Mouse (Mus musculus): ENCODE results near the gene Nmnat2. TPM values are rescaled to one million over a fixed set of nuclear protein-coding genes. Genes with fewer than 3 reads are reported as not detected.

The Nmnat2 gene
- polyA plus RNA-seq, 1 experiment, result 2.1 TPM

DNA sequence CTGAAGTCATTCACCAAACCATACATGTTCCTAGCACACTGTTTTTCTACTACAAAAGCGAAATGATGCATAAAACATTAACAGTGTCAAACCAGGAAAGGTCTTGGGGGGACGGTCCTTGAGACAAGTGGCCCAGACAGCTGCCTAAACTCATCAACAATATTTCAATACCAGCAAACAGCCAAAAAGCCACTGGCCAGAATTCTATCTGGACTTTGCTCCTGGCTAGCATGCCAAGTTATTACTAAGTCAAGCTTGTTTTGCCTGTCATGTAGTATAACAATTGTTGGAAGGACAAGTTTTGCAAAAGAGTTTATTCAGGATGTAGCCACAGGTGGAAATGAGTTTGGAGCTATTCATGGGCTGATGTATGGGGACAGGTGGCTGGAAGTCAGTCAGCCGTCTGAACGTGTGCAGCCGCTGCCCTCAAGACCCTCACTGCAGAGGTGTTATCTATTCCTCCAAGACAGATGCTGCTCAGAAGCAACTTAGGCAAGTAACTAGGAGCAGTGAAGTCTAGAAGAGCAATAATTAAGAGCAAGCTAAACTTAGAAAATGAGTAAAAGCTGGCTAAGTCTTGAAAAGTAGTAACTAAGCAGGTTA lies 202.3 kb downstream of the Nmnat2 start:
- Histone ChIP-seq H3K79me2 (ENCODE audit: control insufficient read depth, insufficient read depth) (no peaks in the 10 kb centered on the region), H3K4me3 (no peak overlapping the region), H3K4me2 (ENCODE audit: low read depth) (no peak overlapping the region), H3K27me3 (ENCODE audit: control insufficient read depth, insufficient read depth, insufficient read length) (no peaks in the 10 kb centered on the region), H3ac (ENCODE audit: control insufficient read depth, insufficient read length) (no peak overlapping the region), H3K36me3 (ENCODE audit: control insufficient read depth, insufficient read depth) (no peaks in the 10 kb centered on the region)
- TF ChIP-seq TCF12 (IDR thresholded peaks at IDR 0.05; ENCODE audit: insufficient read depth, poor library complexity, severe bottlenecking) (no peak), POLR2A (IDR thresholded peaks at IDR 0.05; ENCODE audit: insufficient read length, low read depth) (no peak), USF1 (IDR thresholded peaks at IDR 0.05; ENCODE audit: low read depth) (no peak), MYOD1 (IDR thresholded peaks at IDR 0.05; ENCODE audit: control insufficient read depth in 1 of 3, insufficient read length in 2 of 3, low read depth in 2 of 3) (peak in 2 of 3 experiments; percentile 60 to 65), SRF (IDR thresholded peaks at IDR 0.05; ENCODE audit: control insufficient read depth, insufficient read length, low read depth) (no peak), POLR2AphosphoS2 (IDR thresholded peaks at IDR 0.05; ENCODE audit: insufficient read length, low read depth) (no peak), TCF3 (IDR thresholded peaks at IDR 0.05; ENCODE audit: insufficient read length, low read depth) (no peak), MYOG (IDR thresholded peaks at IDR 0.05; ENCODE audit: control insufficient read depth in 1 of 3, insufficient read depth in 1 of 3, insufficient read length in 2 of 3, low read depth in 2 of 3) (no peak), CEBPB (IDR thresholded peaks at IDR 0.05; ENCODE audit: insufficient read depth, poor library complexity, severe bottlenecking) (no peak)

DNA sequence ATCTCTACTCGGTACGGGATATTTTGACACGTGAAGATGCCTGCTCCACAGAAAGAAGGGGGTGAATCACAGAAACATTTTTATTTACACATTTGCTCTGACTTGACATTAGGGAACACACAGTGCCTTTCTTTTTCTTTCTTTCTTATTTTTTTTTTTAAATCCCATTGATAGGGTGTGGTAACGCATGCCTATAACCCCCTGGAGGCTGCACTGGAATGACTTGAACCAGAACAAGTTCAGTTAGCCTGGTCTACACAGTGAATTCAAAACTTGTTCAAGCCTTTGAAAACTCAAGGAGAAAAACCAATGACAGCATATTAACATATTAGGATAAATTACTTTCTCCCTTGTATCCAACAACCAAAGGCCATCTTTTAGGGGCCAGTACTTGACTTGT lies 204.3 kb downstream of the Nmnat2 start:
- H3K27me3 ChIP-seq (ENCODE audit: control insufficient read depth, insufficient read depth, insufficient read length), result no peaks in the 10 kb centered on the region

DNA sequence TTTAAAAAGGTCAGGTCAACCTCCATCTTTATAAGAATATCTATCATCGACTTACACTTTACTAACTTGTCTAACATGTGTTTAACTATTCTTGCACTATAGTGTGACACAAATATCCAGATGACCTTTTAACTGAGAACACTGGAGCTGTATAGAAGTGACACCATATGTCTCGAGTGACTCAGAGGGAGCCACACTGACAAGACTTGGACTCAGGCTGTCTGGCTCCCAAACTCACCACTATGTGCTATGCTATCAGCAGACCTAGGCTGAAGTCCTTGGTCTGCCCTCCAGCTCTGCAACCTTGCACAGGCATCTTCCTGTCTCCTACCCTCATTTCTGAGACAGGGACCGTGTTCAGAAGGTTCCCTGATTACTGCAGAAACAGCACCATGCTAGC lies 209.0 kb downstream of the Nmnat2 start:
- no peak for TF ChIP-seq POLR2AphosphoS2 (IDR thresholded peaks at IDR 0.05; ENCODE audit: insufficient read length, low read depth)
- Histone ChIP-seq H3K36me3 (ENCODE audit: control insufficient read depth, insufficient read depth) (no peaks in the 10 kb centered on the region), H3ac (ENCODE audit: control insufficient read depth, insufficient read length) (no peak overlapping the region), H3K27me3 (ENCODE audit: control insufficient read depth, insufficient read depth, insufficient read length) (no peaks in the 10 kb centered on the region), H3K4me2 (ENCODE audit: low read depth) (no peak overlapping the region), H3K79me2 (ENCODE audit: control insufficient read depth, insufficient read depth) (no peaks in the 10 kb centered on the region), H3K4me3 (no peak overlapping the region)

More for the DNA sequence above, 204.3 kb downstream of the Nmnat2 start:
- Histone ChIP-seq H3K79me2 (ENCODE audit: control insufficient read depth, insufficient read depth) (no peaks in the 10 kb centered on the region), H3K36me3 (ENCODE audit: control insufficient read depth, insufficient read depth) (no peaks in the 10 kb centered on the region), H3ac (ENCODE audit: control insufficient read depth, insufficient read length) (no peak overlapping the region), H3K4me2 (ENCODE audit: low read depth) (no peak overlapping the region), H3K4me3 (no peak overlapping the region)
- TF ChIP-seq MYOG (IDR thresholded peaks at IDR 0.05; ENCODE audit: control insufficient read depth in 1 of 3, insufficient read depth in 1 of 3, insufficient read length in 2 of 3, low read depth in 2 of 3) (no peak), REST (IDR thresholded peaks at IDR 0.05; ENCODE audit: insufficient read depth, insufficient read length) (no peak), MYOD1 (IDR thresholded peaks at IDR 0.05; ENCODE audit: control insufficient read depth in 1 of 3, insufficient read length in 2 of 3, low read depth in 2 of 3) (no peak)

DNA sequence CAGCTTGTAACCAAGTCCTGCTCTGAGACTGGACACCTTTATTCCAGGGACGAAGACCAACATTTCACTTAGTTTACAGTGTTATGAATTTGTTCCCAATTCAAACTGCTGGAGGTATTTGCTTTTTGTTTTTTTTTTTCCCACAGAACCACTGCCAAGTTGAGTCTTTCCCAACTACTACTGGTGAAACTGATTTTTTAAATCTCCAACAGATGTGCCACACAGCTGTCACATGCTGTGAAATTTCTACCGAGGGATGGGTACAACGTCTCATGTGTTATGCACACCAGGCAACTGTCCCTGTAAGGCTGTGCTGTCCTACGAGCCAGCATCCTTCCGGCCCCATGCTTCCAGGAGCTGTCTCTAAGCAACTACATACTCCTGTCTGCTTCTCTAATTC lies 213.5 kb downstream of the Nmnat2 start:
- H3ac ChIP-seq (ENCODE audit: control insufficient read depth, insufficient read length), result no peak overlapping the region
- H3K4me2 ChIP-seq (ENCODE audit: low read depth), result no peak overlapping the region
- H3K27me3 ChIP-seq (ENCODE audit: control insufficient read depth, insufficient read depth, insufficient read length), result no peaks in the 10 kb centered on the region
- H3K36me3 ChIP-seq (ENCODE audit: control insufficient read depth, insufficient read depth), result no peaks in the 10 kb centered on the region
- H3K4me3 ChIP-seq, result no peak overlapping the region
- H3K79me2 ChIP-seq (ENCODE audit: control insufficient read depth, insufficient read depth), result no peaks in the 10 kb centered on the region
- no peak for TF ChIP-seq MYOG (IDR thresholded peaks at IDR 0.05; ENCODE audit: control insufficient read depth in 1 of 3, insufficient read depth in 1 of 3, insufficient read length in 2 of 3, low read depth in 2 of 3)
- TF ChIP-seq MAX (IDR thresholded peaks at IDR 0.05; ENCODE audit: low read depth), result no peak
- TF ChIP-seq CEBPB (IDR thresholded peaks at IDR 0.05; ENCODE audit: insufficient read depth, poor library complexity, severe bottlenecking), result no peak
- no peak for TF ChIP-seq TCF12 (IDR thresholded peaks at IDR 0.05; ENCODE audit: insufficient read depth, poor library complexity, severe bottlenecking)
- no peak for TF ChIP-seq REST (IDR thresholded peaks at IDR 0.05; ENCODE audit: insufficient read depth, insufficient read length)
- no peak for TF ChIP-seq MYOD1 (IDR thresholded peaks at IDR 0.05; ENCODE audit: control insufficient read depth in 1 of 3, insufficient read length in 2 of 3, low read depth in 2 of 3)
- no peak for TF ChIP-seq POLR2A (IDR thresholded peaks at IDR 0.05; ENCODE audit: insufficient read length, low read depth)
- TF ChIP-seq USF1 (IDR thresholded peaks at IDR 0.05; ENCODE audit: low read depth), result no peak

Other genes starting within 250 kb of the Nmnat2 start
- gene Apobec4, start 204.4 kb upstream of the Nmnat2 start, polyA plus RNA-seq (2012; fragmentation: generic; extraction: Trizol), result not detected
- gene Rgl1, start 188.6 kb upstream of the Nmnat2 start, polyA plus RNA-seq (2012; fragmentation: generic; extraction: Trizol), result 4.3 TPM
- gene Arpc5, start 188.5 kb upstream of the Nmnat2 start, polyA plus RNA-seq (2012; fragmentation: generic; extraction: Trizol), result 44.7 TPM
- gene Ncf2, start 154.8 kb upstream of the Nmnat2 start, polyA plus RNA-seq (2012; fragmentation: generic; extraction: Trizol), result 0.07 TPM
- 13.6 TPM for gene Smg7, start 52.3 kb upstream of the Nmnat2 start, polyA plus RNA-seq (2012; fragmentation: generic; extraction: Trizol)
- gene Lamc2, start 231.5 kb downstream of the Nmnat2 start, polyA plus RNA-seq (2012; fragmentation: generic; extraction: Trizol), result 10.2 TPM